Mouse (Mus musculus) intestine, postnatal 0 days (tissue): Measurements from ENCODE around the gene Arih1. TPM values are rescaled to one million over a fixed set of nuclear protein-coding genes. Genes with fewer than 3 reads are reported as not detected.

Source experiments
- ATAC-seq: fragments of 200-750 bp; cut with Nextera tagmentation; 2 replicates; pipeline ENCODE4 v1.8.0; 2017; ENCODE audit warnings: mild to moderate bottlenecking, moderate TSS enrichment, moderate library complexity
- H3K27ac ChIP-seq: fragments of 300-500 bp; sonication (generic); 2 replicates; pipeline ENCODE4 v1.5.1; 2014; ENCODE audit warnings: mild to moderate bottlenecking, low read depth, low read length, moderate library complexity
- H3K27me3 ChIP-seq: fragments of 300-500 bp; sonication (generic); replicated peaks from 2 replicates; pipeline ENCODE4 v1.6.1; 2014; ENCODE audit warnings: low read length, mixed read lengths; ENCODE audit not compliant: control insufficient read depth, insufficient read depth
- H3K36me3 ChIP-seq: fragments of 300-500 bp; sonication (generic); 2 replicates; pipeline ENCODE4 v1.6.1; 2014; ENCODE audit warnings: mild to moderate bottlenecking, moderate library complexity; ENCODE audit not compliant: control insufficient read depth, insufficient read depth
- H3K4me1 ChIP-seq: fragments of 300-500 bp; sonication (generic); replicated peaks from 2 replicates; pipeline ENCODE4 v1.6.1; 2014; ENCODE audit warnings: antibody characterized with exemption, low read length, mixed read lengths; ENCODE audit not compliant: control insufficient read depth, insufficient read depth
- H3K4me2 ChIP-seq: fragments of 300-500 bp; sonication (generic); replicated peaks from 2 replicates; pipeline ENCODE4 v1.6.1; 2014; ENCODE audit warnings: low read depth, mild to moderate bottlenecking, moderate library complexity
- H3K4me3 ChIP-seq: fragments of 300-500 bp; sonication (generic); 2 replicates; pipeline ENCODE4 v1.5.1; 2014; ENCODE audit warnings: low read depth, low read length
- H3K9ac ChIP-seq: fragments of 300-500 bp; sonication (generic); 2 replicates; pipeline ENCODE4 v1.6.1; 2014; ENCODE audit warnings: mild to moderate bottlenecking, low read depth, low read length
- H3K9me3 ChIP-seq: fragments of 300-500 bp; sonication (generic); 2 replicates; pipeline ENCODE4 v1.6.1; 2016; ENCODE audit warnings: mixed run types; ENCODE audit not compliant: control insufficient read depth
- CTCF ChIP-seq: sonication (generic); IDR thresholded peaks from 2 replicates; pipeline ENCODE4 v1.5.1; 2016; ENCODE audit warnings: low read depth, mild to moderate bottlenecking, control low read depth, antibody characterized with exemption, moderate library complexity
- WGBS: fragments of 180-500 bp; shearing (Covaris S2); extraction: QIAGEN DNeasy Blood & Tissue Kit; methylation state at CpG from one replicate; pipeline ENCODE4 v1.1.7; 2014; 5-methylcytosine and 5-hydroxymethylcytosine counted together
- polyA plus RNA-seq: library from polyadenylated mRNA; unstranded; fragments of >200 nt; fragmentation: Nextera tagmentation; extraction: Ambion mirVana; gene quantifications from 2 replicates; pipeline ENCODE4 v1.2.1, GENCODE M21; 2015

The Arih1 gene
- polyA plus RNA-seq, 1 experiment from 2014 or later = 7.2 TPM

DNA sequence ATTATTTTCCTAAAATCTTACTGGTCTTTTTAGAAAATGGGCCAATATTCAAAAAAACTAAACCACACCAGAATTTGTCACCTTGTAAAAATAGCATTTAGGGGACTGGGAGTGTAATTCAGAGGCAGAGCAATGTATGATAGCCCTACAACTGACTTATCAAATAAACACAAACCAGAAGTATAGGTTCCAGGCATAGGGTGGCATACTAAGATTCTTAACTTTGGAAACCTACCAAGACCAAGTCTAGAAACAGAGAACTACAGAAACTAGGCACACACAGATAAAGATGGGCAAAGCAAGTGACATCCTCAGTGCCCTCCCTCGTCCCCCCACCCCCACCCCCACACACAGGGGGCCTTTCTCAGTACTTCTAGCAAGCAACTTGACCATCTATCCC is 11.6 kb downstream of the Arih1 start:
- TF ChIP-seq CTCF = no peak
- Histone ChIP-seq H3K4me3 (no peak overlapping the region), H3K27ac (no peak overlapping the region), H3K36me3 (0 out of 2 replicates have a peak, but pooled peaks cover 6% of the 10 kb centered on the region), H3K4me2 (no peak overlapping the region), H3K27me3 (no peaks in the 10 kb centered on the region), H3K9ac (no peak overlapping the region), H3K4me1 (no peaks in the 10 kb centered on the region; the same call in 1 of the 2 replicates), H3K9me3 (no peaks in the 10 kb centered on the region)
- 91% methylated on average over 1 of the region's 1 CpGs for WGBS
- ATAC-seq = no peak

DNA sequence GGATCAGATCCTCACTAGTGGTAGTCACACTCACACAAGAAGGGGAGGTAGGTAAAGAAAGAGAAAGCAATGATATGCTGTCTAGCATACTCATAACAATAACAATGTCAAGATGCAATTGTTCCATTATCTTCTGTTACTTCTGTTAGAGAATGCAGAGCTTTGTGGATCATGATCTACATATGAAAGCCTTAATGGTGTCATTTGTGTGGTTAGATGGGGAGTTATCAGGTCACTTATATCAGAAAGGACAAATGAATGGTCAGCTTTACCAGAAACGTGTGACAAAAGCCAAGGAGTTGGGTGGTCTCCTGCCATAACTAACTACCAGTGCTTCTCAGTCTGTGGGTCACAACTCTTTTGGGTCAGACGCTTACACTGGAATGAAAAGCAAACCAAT is 13.2 kb downstream of the Arih1 start:
- no peak overlapping the region for H3K4me2 ChIP-seq
- no peak for ATAC-seq
- H3K4me3 ChIP-seq = no peak overlapping the region
- no peaks in the 10 kb centered on the region; the same call in 1 of the 2 replicates for H3K4me1 ChIP-seq
- no peak for TF ChIP-seq CTCF
- H3K36me3 ChIP-seq = 0 out of 2 replicates have a peak, but pooled peaks cover 6% of the 10 kb centered on the region
- 87% methylated on average over 2 of the region's 2 CpGs for WGBS
- H3K27me3 ChIP-seq = no peaks in the 10 kb centered on the region
- H3K9me3 ChIP-seq = no peaks in the 10 kb centered on the region
- H3K27ac ChIP-seq = no peak overlapping the region
- H3K9ac ChIP-seq = no peak overlapping the region

DNA sequence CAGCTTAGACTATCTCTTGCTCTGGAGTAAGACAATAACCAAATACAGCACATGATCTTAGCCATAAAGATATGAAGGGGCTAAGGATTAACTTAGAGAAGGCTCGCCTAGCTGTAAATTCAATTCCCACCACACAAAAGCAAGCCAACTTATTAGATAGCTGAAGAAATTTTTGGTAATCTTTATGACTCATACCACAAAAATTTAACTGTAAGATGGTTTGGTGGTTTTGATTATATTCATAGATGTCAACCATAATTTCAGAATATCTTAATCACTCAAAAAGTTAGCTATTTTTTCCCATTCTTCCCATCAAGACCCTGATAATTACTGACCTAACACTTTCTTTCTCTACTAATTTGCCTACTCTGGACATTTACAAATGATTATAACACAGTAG is 17.0 kb downstream of the Arih1 start:
- no peaks in the 10 kb centered on the region for H3K27me3 ChIP-seq
- TF ChIP-seq CTCF = no peak
- no peak overlapping the region for H3K9ac ChIP-seq
- ATAC-seq = no peak
- no peaks in the 10 kb centered on the region for H3K9me3 ChIP-seq
- H3K27ac ChIP-seq = no peak overlapping the region
- H3K4me1 ChIP-seq = no peaks in the 10 kb centered on the region; the same call in 1 of the 2 replicates
- 49% methylated on average over 1 of the region's 1 CpGs for WGBS
- H3K4me3 ChIP-seq = no peak overlapping the region
- no peak overlapping the region for H3K4me2 ChIP-seq
- 0 out of 2 replicates have a peak, but pooled peaks cover 6% of the 10 kb centered on the region for H3K36me3 ChIP-seq

DNA sequence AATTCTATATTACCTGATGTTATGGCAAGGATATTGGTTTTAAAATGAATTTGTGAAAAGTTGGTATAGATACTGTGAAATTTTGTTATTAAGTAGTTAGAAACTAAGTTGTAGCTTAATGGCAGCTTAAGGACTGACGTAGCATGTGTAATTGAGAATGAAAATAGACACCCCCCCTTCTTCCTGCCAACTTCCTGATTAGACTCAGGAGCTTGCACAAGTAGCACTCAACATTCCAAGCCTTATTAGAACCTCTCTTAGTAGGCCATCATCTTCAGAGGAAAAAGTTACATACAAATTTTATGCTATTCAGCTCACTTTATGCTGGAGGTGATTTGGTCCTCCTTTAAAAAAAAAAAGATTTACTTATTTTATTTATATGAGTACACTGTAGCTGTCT is 22.1 kb downstream of the Arih1 start:
- no peak overlapping the region for H3K4me2 ChIP-seq
- no peaks in the 10 kb centered on the region for H3K27me3 ChIP-seq
- H3K4me1 ChIP-seq = no peaks in the 10 kb centered on the region
- ATAC-seq = no peak
- H3K4me3 ChIP-seq = no peak overlapping the region
- 60% methylated on average over 1 of the region's 1 CpGs for WGBS
- H3K36me3 ChIP-seq = no peaks in the 10 kb centered on the region
- H3K9me3 ChIP-seq = no peaks in the 10 kb centered on the region
- H3K9ac ChIP-seq = no peak overlapping the region
- no peak overlapping the region for H3K27ac ChIP-seq
- TF ChIP-seq CTCF = no peak

DNA sequence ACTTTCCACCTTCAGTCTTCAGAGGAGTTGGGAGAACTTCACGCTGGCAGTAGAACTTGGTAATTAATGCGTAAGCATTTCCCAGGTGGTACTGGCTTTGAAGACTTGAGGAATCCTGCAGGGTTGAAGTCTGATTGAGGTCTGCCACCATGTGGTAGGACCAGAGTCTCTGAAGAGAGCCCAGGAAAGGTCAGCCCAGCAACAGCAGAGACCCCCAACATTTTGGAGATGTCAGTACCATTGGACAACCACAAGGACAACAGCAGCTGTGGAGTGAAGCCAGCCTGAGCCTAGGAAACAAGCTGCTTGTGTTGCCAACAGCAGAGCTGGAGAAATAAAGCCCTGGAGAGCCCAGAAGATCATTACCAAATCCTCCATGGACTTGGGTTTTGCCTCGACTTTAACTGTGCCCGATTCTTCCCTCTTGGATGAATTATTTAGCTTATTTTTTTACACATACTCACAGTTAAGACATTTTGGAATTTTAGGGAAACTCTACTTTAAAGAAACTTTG is 27.4 kb downstream of the Arih1 start:
- Histone ChIP-seq H3K4me2 (no peak overlapping the region), H3K9me3 (no peaks in the 10 kb centered on the region), H3K4me3 (no peak overlapping the region), H3K36me3 (no peaks in the 10 kb centered on the region), H3K27me3 (no peaks in the 10 kb centered on the region), H3K9ac (no peak overlapping the region), H3K27ac (no peak overlapping the region), H3K4me1 (no peaks in the 10 kb centered on the region)
- WGBS = 74% methylated on average over 4 of the region's 4 CpGs
- TF ChIP-seq CTCF = peak; percentile 23; the same call in 1 of the 2 replicates
- no peak for ATAC-seq

DNA sequence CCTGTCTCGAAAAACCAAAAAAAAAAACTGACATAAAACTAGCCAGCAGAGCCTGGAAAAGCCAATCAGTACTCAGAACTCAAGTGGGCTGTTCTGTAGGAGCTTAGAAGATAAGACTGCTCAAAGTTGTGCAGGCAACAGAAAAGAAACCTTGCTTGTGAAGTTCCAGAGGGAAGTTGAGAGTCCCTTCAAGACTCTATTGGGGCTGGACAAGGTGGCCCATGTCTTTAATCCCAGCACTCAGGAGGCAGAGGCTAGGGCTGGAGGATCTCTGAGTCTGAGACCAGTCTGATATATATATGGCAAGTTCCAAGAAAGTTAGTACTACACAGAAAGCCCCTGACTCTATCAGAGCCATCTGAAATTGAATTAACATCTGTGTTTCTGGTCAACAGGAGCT is 28.0 kb downstream of the Arih1 start:
- Histone ChIP-seq H3K9ac (no peak overlapping the region), H3K27ac (no peak overlapping the region; the same call in 1 of the 2 replicates), H3K36me3 (no peaks in the 10 kb centered on the region), H3K27me3 (no peaks in the 10 kb centered on the region), H3K4me1 (no peaks in the 10 kb centered on the region), H3K9me3 (no peaks in the 10 kb centered on the region), H3K4me3 (no peak overlapping the region), H3K4me2 (no peak overlapping the region)
- no peak for TF ChIP-seq CTCF
- 94% methylated on average over 1 of the region's 1 CpGs for WGBS
- ATAC-seq = no peak

DNA sequence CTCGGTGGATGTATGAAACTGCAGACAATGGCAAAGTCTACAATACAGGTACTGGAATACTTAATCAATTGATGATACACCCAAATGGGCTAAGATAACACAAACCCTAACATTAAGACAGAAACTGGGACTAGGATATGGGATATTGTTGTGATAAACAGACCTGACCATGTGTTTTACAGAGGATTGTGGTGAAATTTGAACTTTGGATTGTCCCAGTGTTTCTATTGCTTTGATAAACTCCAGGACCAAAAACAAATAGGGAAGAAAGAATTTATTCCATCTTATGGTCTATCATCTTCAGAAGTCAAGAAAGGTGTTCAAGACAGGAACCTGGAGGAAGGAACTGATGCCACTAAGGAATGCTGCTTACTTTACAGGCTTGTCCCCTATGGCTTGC is 28.7 kb downstream of the Arih1 start:
- Histone ChIP-seq H3K4me2 (no peak overlapping the region), H3K9me3 (no peaks in the 10 kb centered on the region), H3K9ac (no peak overlapping the region), H3K36me3 (no peaks in the 10 kb centered on the region), H3K4me3 (no peak overlapping the region), H3K27me3 (no peaks in the 10 kb centered on the region), H3K27ac (no peak overlapping the region), H3K4me1 (no peaks in the 10 kb centered on the region)
- no peak for ATAC-seq
- TF ChIP-seq CTCF = no peak
- 73% methylated on average over 1 of the region's 1 CpGs for WGBS
